Mouse (Mus musculus) heart, adult 11 months (tissue): ENCODE measurements at regions not wholly inside any gene's neighbourhood (a gene's known extent, or its start where the extent isn't known, plus 50 kb on each side); places are given as distances from the start of the nearest gene placed in this dataset.

Experiments used
- DNase-seq: peaks from one replicate; pipeline ENCODE4 v3.0.0; 2022

DNA sequence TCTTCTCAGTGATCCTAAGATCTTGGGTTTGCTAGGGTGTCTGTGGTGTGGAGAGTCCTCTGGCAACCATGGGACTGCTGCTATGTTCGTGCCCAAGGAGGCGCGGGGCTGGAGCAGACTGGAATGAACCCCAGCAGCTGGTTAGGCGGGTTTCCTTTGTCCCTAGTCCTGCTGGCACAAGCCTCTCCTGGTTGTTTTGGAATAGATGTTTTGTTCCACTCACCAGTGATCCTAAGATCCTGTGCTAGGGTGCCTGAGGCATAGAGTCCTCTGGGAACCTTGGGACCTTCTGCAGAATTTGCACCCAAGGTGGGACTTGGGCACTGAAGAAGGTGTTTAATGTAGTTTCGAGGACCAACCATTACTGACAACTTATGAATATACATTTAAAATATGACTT is 1205.9 kb upstream of the Gm8797 start:
- DNase-seq, result peak; percentile 60

DNA sequence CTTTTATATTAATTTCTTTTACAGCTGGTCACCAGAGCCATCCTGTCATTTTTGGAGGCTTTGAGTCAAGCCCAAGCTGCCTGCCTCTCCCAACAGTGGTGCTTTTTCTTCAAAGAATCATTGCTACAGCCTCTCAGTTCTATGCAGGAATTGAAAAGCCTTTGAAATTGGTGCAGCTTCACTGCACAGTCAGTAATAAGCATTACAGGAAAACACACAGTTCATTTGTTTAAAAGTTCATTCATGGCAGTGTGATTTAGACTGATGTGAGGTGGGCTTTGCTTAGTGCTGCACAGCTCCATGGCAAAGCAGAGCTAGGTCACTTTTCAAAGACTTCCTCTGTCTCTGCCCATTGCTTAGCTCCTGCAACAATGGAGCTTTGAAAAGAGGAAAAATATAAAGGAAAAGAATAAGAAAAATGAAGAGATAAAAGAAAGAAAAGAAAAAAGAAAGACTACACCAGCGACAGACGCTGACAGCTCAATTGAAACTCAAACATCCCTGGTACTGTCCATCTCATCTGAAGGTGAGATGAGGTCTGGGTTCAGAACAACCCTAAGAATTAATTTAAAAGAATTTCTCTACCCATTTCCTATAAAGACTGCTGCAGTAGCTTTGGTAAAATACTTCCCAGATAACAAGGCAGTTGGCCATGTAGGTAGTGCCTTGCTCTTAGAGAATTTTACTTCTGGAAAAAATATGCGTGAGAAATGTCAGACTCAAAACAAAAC is 1204.3 kb upstream of the Gm8797 start:
- DNase-seq, result no peak

DNA sequence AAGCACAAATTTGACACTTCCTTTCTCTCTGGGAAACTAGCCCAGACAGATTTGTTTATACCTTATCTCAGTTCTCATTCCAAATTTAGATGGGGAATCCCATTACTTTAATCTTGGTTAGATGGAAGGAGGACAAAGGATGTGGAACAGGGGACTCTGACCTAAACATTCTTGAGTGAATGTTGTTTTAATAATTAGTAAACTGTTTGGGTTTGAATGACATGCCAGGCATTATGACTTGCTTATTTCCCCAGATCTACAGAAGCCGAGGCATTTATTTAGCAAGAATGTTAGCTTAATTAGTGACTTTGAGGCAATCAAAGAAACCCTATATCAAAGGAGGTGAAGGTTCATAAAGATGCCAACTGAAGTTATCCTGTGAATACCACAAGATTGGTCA is 1189.9 kb upstream of the Gm8797 start:
- DNase-seq, result no peak

DNA sequence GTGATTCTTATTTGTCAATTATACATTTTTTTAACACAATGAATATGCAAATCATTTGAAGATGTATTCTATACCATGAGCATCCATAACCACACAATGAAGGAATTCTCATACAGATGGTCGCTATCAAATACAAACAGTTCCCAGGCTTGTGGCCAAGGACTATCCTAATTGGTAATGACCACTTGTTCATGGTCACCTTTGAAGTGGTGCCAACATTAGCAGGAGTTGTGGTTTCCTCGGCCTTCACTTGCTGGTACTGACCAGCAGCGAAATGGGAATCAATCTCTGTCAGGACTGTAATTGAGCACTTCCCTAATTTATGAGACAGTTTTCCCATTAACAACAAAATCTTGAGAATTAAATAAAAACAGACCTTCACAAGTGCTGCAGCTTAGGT is 1168.1 kb upstream of the Gm8797 start:
- no peak for DNase-seq

DNA sequence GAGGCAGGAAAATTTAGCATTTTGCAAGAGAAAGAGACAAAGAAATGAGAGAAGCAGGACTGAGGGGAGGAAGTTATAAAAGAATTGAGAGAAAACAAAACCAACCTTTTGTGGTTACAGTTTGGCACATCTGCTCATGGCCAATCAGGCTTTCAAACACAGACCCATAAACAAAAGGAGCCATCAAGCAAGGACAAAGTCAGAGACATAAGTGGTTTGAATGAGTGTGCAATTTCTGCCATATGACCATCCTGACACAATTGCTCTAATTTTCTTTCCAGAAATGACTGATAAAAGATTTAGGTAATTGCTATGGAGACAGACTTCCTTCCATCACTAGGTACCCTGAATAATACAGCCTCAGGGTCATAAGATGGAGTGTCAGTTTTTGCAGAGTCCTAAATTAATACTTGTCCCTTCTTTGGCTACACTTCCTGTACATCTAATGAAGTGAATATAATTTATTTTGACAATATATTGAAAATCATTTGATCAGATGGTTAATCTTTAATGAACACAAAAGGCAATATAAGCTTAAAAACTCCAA is 1156.6 kb upstream of the Gm8797 start:
- DNase-seq, result no peak

DNA sequence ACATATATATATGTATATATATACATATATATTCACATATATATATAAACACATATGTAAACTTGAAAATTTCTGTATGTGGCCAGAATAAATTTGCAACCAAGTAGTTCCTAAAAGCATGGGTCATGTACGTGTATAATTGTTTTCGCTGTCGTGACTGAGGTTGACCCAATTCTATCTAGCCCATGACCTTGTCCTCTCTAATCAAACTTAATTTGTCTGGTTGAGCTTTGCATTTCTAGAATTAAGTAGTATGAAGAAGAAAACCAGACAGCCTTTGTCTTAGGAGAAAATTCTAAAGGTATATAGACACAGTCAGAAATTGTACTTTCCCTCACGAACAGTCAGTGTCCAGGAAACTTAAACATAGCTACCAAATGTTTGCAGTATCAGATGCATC is 1156.1 kb upstream of the Gm8797 start:
- no peak for DNase-seq
